Comparison of ENCODE assay signal across 29 mouse cellular contexts in genomic region chr10:38516636-38517035, GRCm38 (mm10).
DNase-seq lines count a peak whose midpoint lies in the region; ATAC-seq and TF ChIP-seq lines count a peak whose summit lies in the region.
"Had no signal": no experiment of that assay in that cellular context is flagged by ENCODE, and none has a peak within 500 bp of the region (broad histone marks: within the 10 kb centered on the region; RNA-seq: fewer than 3 reads in every experiment).

No protein-coding gene starts in this region.

- CTCF ChIA-PET in Patski (lab: Charles Lee) = interaction anchor here (1.8 kb wide), 1 partner anchor 10 kb away, joined by 4 read pairs; no protein-coding TSS in a partner anchor

- no peaks in the 10 kb centered on the region for H3K27me3 ChIP-seq in embryonic facial prominence, embryonic 13.5 days
- H3K27me3 ChIP-seq in embryonic facial prominence, embryonic 10.5 days (replicated peaks; ENCODE audit: low read depth, poor library complexity, severe bottlenecking) = no peaks in the 10 kb centered on the region
- H3K27me3 ChIP-seq in Patski = no peaks in the 10 kb centered on the region
- H3K27me3 ChIP-seq in embryonic facial prominence, embryonic 15.5 days = no peaks in the 10 kb centered on the region
- no peaks in the 10 kb centered on the region for H3K27me3 ChIP-seq in kidney, embryonic 15.5 days
- H3K27me3 ChIP-seq: CH12.LX; heart, embryonic 13.5 days; hindbrain, embryonic 13.5 days; intestine, embryonic 15.5 days had no signal

- no peak for TF ChIP-seq CTCF in Patski (IDR thresholded peaks at IDR 0.05)

- no peak for ATAC-seq in embryonic facial prominence, embryonic 13.5 days (ENCODE audit: insufficient number of reproducible peaks, insufficient read depth, low FRiP score, low TSS enrichment, low read depth)
- ATAC-seq in Patski = peak; percentile 65
- peak; percentile 39; the same call in 1 of the 2 replicates for ATAC-seq in embryonic facial prominence, embryonic 15.5 days (ENCODE audit: insufficient number of reproducible peaks, low FRiP score, low TSS enrichment, low read depth)
- ATAC-seq in kidney, embryonic 15.5 days (replicated peaks; ENCODE audit: low FRiP score) = no peak
- ATAC-seq: forebrain, embryonic 14.5 days; forebrain, postnatal 0 days; hindbrain, embryonic 16.5 days; intestine, embryonic 15.5 days had no signal

- no peaks in the 10 kb centered on the region for H3K9me3 ChIP-seq in embryonic facial prominence, embryonic 13.5 days
- no peaks in the 10 kb centered on the region for H3K9me3 ChIP-seq in embryonic facial prominence, embryonic 10.5 days
- no peaks in the 10 kb centered on the region for H3K9me3 ChIP-seq in embryonic facial prominence, embryonic 15.5 days (replicated peaks)
- no peaks in the 10 kb centered on the region for H3K9me3 ChIP-seq in kidney, embryonic 15.5 days (replicated peaks)
- H3K9me3 ChIP-seq: G1E; heart, embryonic 10.5 days; heart, embryonic 13.5 days; hindbrain, embryonic 13.5 days; intestine, embryonic 15.5 days had no signal

- H3K9ac ChIP-seq in embryonic facial prominence, embryonic 13.5 days = no peak overlapping the region
- no peak overlapping the region for H3K9ac ChIP-seq in embryonic facial prominence, embryonic 15.5 days
- no peak overlapping the region for H3K9ac ChIP-seq in kidney, embryonic 15.5 days
- H3K9ac ChIP-seq: forebrain, postnatal 0 days; heart, embryonic 13.5 days; hindbrain, embryonic 13.5 days; intestine, embryonic 15.5 days had no signal

- H3K4me2 ChIP-seq in embryonic facial prominence, embryonic 13.5 days = no peak overlapping the region
- H3K4me2 ChIP-seq in embryonic facial prominence, embryonic 15.5 days (replicated peaks) = no peak overlapping the region
- H3K4me2 ChIP-seq in kidney, embryonic 15.5 days = no peak overlapping the region
- H3K4me2 ChIP-seq: heart, embryonic 13.5 days; hindbrain, embryonic 13.5 days; intestine, embryonic 15.5 days had no signal

- DNase-seq in embryonic facial prominence, embryonic 10.5 days (ENCODE audit: low spot score) = no peak
- peak; percentile 88 for DNase-seq in 3T3-L1 (ENCODE audit: low read depth, low spot score)
- peak; percentile 27 for DNase-seq in Patski (ENCODE audit: low read depth, low spot score)
- DNase-seq in cerebellum, postnatal 4 days (ENCODE audit: low spot score in 2 of 2) = no peak
- no peak for DNase-seq in embryo, embryonic 10 days (ENCODE audit: low spot score)
- DNase-seq: adrenal gland, postnatal 10 days; adrenal gland, postnatal 36 days; B cell, adult 2 months; cerebellum, adult 11 months; cerebellum, adult 2 months; cerebellum, postnatal 10 days; cerebellum, postnatal 36 days; forebrain, postnatal 0 days; gastrocnemius, postnatal 10 days; gastrocnemius, postnatal 36 days; heart, adult 2 months; kidney, adult 11 months; kidney, adult 8-10 months had no signal

- H3K4me1 ChIP-seq in embryonic facial prominence, embryonic 13.5 days = no peaks in the 10 kb centered on the region
- no peaks in the 10 kb centered on the region for H3K4me1 ChIP-seq in embryonic facial prominence, embryonic 10.5 days
- H3K4me1 ChIP-seq in embryonic facial prominence, embryonic 15.5 days = no peaks in the 10 kb centered on the region
- no peaks in the 10 kb centered on the region for H3K4me1 ChIP-seq in kidney, embryonic 15.5 days
- H3K4me1 ChIP-seq: heart, embryonic 10.5 days; heart, embryonic 13.5 days; hindbrain, embryonic 13.5 days; intestine, embryonic 15.5 days had no signal

- WGBS in embryonic facial prominence, embryonic 13.5 days = 39% methylated on average over 2 of the region's 2 CpGs
- WGBS in embryonic facial prominence, embryonic 10.5 days = 78% methylated on average over 2 of the region's 2 CpGs
- 41% methylated on average over 2 of the region's 2 CpGs for WGBS in embryonic facial prominence, embryonic 15.5 days
- WGBS in kidney, embryonic 15.5 days = 70% methylated on average over 2 of the region's 2 CpGs

- no peaks in the 10 kb centered on the region for H3K36me3 ChIP-seq in embryonic facial prominence, embryonic 13.5 days
- H3K36me3 ChIP-seq in embryonic facial prominence, embryonic 10.5 days (replicated peaks) = no peaks in the 10 kb centered on the region
- H3K36me3 ChIP-seq in embryonic facial prominence, embryonic 15.5 days = no peaks in the 10 kb centered on the region
- H3K36me3 ChIP-seq in kidney, embryonic 15.5 days = no peaks in the 10 kb centered on the region
- H3K36me3 ChIP-seq: G1E; heart, embryonic 10.5 days; heart, embryonic 13.5 days; hindbrain, embryonic 13.5 days; intestine, embryonic 15.5 days had no signal

- POLR2A ChIA-PET in Patski (lab: Charles Lee) = interaction anchor here (0.6 kb wide), 1 partner anchor 1586 kb away, joined by 3 read pairs; no protein-coding TSS in a partner anchor

- in situ Hi-C loops in Patski (cut with MboI; ENCODE audit: low pct_unique_long_range_greater_than_20kb) = no loop called here

- H3K27ac ChIP-seq in embryonic facial prominence, embryonic 13.5 days = peak overlapping the region; percentile 30; the same call in 1 of the 2 replicates
- H3K27ac ChIP-seq in embryonic facial prominence, embryonic 10.5 days (replicated peaks) = no peak overlapping the region
- peak overlapping the region; percentile 48; the same call in 1 of the 2 replicates for H3K27ac ChIP-seq in embryonic facial prominence, embryonic 15.5 days (replicated peaks)
- H3K27ac ChIP-seq in kidney, embryonic 15.5 days = no peak overlapping the region
- H3K27ac ChIP-seq: heart, adult 2 months; heart, embryonic 10.5 days; heart, embryonic 13.5 days; hindbrain, embryonic 13.5 days; intestine, embryonic 15.5 days had no signal

- H3K4me3 ChIP-seq in embryonic facial prominence, embryonic 13.5 days = no peak overlapping the region
- no peak overlapping the region for H3K4me3 ChIP-seq in embryonic facial prominence, embryonic 10.5 days
- no peak overlapping the region for H3K4me3 ChIP-seq in embryonic facial prominence, embryonic 15.5 days (replicated peaks)
- H3K4me3 ChIP-seq in kidney, embryonic 15.5 days (replicated peaks) = no peak overlapping the region
- H3K4me3 ChIP-seq: heart, adult 2 months; heart, embryonic 10.5 days; heart, embryonic 13.5 days; hindbrain, embryonic 13.5 days; intestine, embryonic 15.5 days had no signal

Comparison
In these comparisons a context has a peak if more than half of its experiments do, and no peak if none do; other contexts are left out.
1. ATAC-seq: peak in Patski (single experiment) and embryonic facial prominence, embryonic 15.5 days (single experiment); none in embryonic facial prominence, embryonic 13.5 days (single experiment) and kidney, embryonic 15.5 days (single experiment).
2. H3K27ac ChIP-seq: peak in embryonic facial prominence, embryonic 13.5 days (single experiment) and embryonic facial prominence, embryonic 15.5 days (single experiment); none in embryonic facial prominence, embryonic 10.5 days (single experiment) and kidney, embryonic 15.5 days (single experiment).
3. DNase-seq: peak in 3T3-L1 (single experiment) and Patski (single experiment); none in embryonic facial prominence, embryonic 10.5 days (single experiment), cerebellum, postnatal 4 days (0 of 2) and embryo, embryonic 10 days (single experiment).